Mouse (Mus musculus) heart, adult 2 months (tissue): ENCODE measurements around the gene Ttll2.
"Not testable (repeated sequence)": the region's sequence is repeated elsewhere in the genome, so short reads cannot be mapped to it uniquely, and the experiment has no call there.

ENCODE experiments used
- CTCF ChIP-seq: fragments of 200-600 bp; IDR thresholded peaks from 2 replicates; pipeline ENCODE4 v1.8.1; 2022; ENCODE audit warnings: antibody characterized with exemption, mild to moderate bottlenecking, moderate library complexity
- POLR2A ChIP-seq: fragments of 200-500 bp; IDR thresholded peaks from 2 replicates; pipeline ENCODE4 v1.6.1; 2011; ENCODE audit warnings: mild to moderate bottlenecking, low read depth, low read length, control low read depth; ENCODE audit not compliant: insufficient read depth

- TF ChIP-seq POLR2A, CTCF: not testable (repeated sequence)
These were observed 44.6 kb upstream of the Ttll2 start for GRCm38 (mm10) chr17:7397079-7397478.
